8 mouse cellular contexts compared by ENCODE assay signal in the genomic region with DNA sequence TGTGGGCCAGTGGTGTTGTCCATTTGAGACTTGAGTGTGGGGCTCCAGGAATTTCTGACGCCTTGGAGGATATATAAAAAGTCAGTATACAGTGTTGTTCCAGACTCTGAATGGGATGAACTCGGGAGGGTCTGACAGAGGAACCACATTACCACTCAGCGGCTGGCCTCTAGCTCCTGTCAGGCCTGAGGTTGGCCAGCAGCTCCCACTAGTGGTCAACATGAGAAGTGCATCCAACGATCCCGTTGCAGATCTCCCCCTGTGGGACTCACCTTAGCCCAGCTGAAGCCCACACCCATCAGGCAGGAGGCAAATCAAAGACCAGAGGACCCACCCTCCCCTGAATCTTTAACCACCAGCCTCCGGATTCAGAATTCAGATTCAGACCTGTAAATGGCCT. TPM values are rescaled to one million over a fixed set of nuclear protein-coding genes. Genes with fewer than 3 reads are reported as not detected.
DNase-seq lines count a peak whose midpoint lies in the region; ATAC-seq and TF ChIP-seq lines count a peak whose summit lies in the region.

No protein-coding gene starts in this region.

- intact Hi-C loops in heart, postnatal 14 days (cut with DNase I) = loop anchor here (2.0 to 10.0 kb wide), 2 partner anchors 120 to 174 kb away; no protein-coding TSS in a partner anchor

- H3K9ac ChIP-seq in ES-Bruce4 (ENCODE audit: low read depth, poor library complexity, severe bottlenecking) = no peak overlapping the region
- H3K9ac ChIP-seq in forebrain, embryonic 11.5 days (ENCODE audit: low read length) = no peak overlapping the region
- no peak overlapping the region for H3K9ac ChIP-seq in lung, embryonic 14.5 days

- peak; percentile 52; the same call in 1 of the 2 replicates for ATAC-seq in forebrain, embryonic 11.5 days (replicated peaks; ENCODE audit: low FRiP score)
- ATAC-seq in lung, embryonic 14.5 days (ENCODE audit: insufficient read depth) = peak; percentile 50

- H3K27ac ChIP-seq in ES-Bruce4 (ENCODE audit: insufficient read depth, low read length) = no peak overlapping the region
- H3K27ac ChIP-seq in forebrain, embryonic 11.5 days (ENCODE audit: low read depth, low read length) = no peak overlapping the region
- H3K27ac ChIP-seq in lung, embryonic 14.5 days (ENCODE audit: low read depth) = no peak overlapping the region

- no peaks in the 10 kb centered on the region for H3K9me3 ChIP-seq in ES-Bruce4 (replicated peaks; ENCODE audit: control insufficient read depth, insufficient read depth, low read length, poor library complexity, severe bottlenecking)
- no peaks in the 10 kb centered on the region for H3K9me3 ChIP-seq in forebrain, embryonic 11.5 days (ENCODE audit: control insufficient read depth, low read length)
- no peaks in the 10 kb centered on the region for H3K9me3 ChIP-seq in lung, embryonic 14.5 days (ENCODE audit: low read depth, low read length)

- no peak for TF ChIP-seq POLR2A in ES-Bruce4 (IDR thresholded peaks at IDR 0.05; ENCODE audit: insufficient read depth, low read length)

- DNase-seq in c-Kit-negative CD71-positive TER-119-positive erythroid progenitor cells, embryonic 14.5 days (ENCODE audit: low read depth, low spot score) = peak; percentile 12
- peak; percentile 89 for DNase-seq in forebrain, embryonic 11.5 days (ENCODE audit: low spot score)
- peak; percentile 78 to 86 for DNase-seq in heart, postnatal 14 days
- peak; percentile 86 to 88 for DNase-seq in kidney, postnatal 4 days
- DNase-seq in lung, embryonic 14.5 days = peak; percentile 93
- DNase-seq in ovary, adult 18-20 months (ENCODE audit: low spot score) = peak; percentile 19
- peak; percentile 80 for DNase-seq in thymus, postnatal 0 days (ENCODE audit: low spot score)

- H3K27me3 ChIP-seq in ES-Bruce4 (ENCODE audit: control insufficient read depth, insufficient read depth, low read length, poor library complexity, severe bottlenecking) = peaks cover 12% of the 10 kb centered on the region; the same call in 1 of the 2 replicates
- H3K27me3 ChIP-seq in forebrain, embryonic 11.5 days (ENCODE audit: control insufficient read depth, insufficient read depth, low read length) = peaks cover 38% of the 10 kb centered on the region
- H3K27me3 ChIP-seq in lung, embryonic 14.5 days (ENCODE audit: insufficient read depth, low read length) = peaks cover 50% of the 10 kb centered on the region

- no peak overlapping the region for H3K4me3 ChIP-seq in ES-Bruce4 (ENCODE audit: low read depth, low read length)
- H3K4me3 ChIP-seq in forebrain, embryonic 11.5 days (ENCODE audit: low read depth, low read length) = no peak overlapping the region
- no peak overlapping the region for H3K4me3 ChIP-seq in lung, embryonic 14.5 days (ENCODE audit: low read depth, low read length)

- 2% methylated on average over 6 of the region's 6 CpGs for WGBS in forebrain, embryonic 11.5 days
- 1% methylated on average over 6 of the region's 6 CpGs for WGBS in lung, embryonic 14.5 days

- peak; percentile 98 for TF ChIP-seq CTCF in ES-Bruce4 (IDR thresholded peaks at IDR 0.05; ENCODE audit: low read depth, low read length)
- TF ChIP-seq CTCF in lung, embryonic 14.5 days (IDR thresholded peaks at IDR 0.05; ENCODE audit: low read depth) = peak; percentile 99

- 0 out of 2 replicates have a peak, but pooled peaks have one; percentile 11 for TF ChIP-seq EP300 in ES-Bruce4 (IDR thresholded peaks at IDR 0.05; ENCODE audit: insufficient read depth, low read depth, low read length)

- H3K4me2 ChIP-seq in forebrain, embryonic 11.5 days (ENCODE audit: low read depth, low read length, severe bottlenecking) = no peak overlapping the region
- no peak overlapping the region for H3K4me2 ChIP-seq in lung, embryonic 14.5 days

- H3K36me3 ChIP-seq in ES-Bruce4 (ENCODE audit: control insufficient read depth, insufficient read depth, low read length, poor library complexity, severe bottlenecking) = no peaks in the 10 kb centered on the region
- H3K36me3 ChIP-seq in forebrain, embryonic 11.5 days (ENCODE audit: control insufficient read depth, insufficient read depth, low read length) = no peaks in the 10 kb centered on the region
- no peaks in the 10 kb centered on the region for H3K36me3 ChIP-seq in lung, embryonic 14.5 days (ENCODE audit: insufficient read depth)

- no peaks in the 10 kb centered on the region for H3K4me1 ChIP-seq in ES-Bruce4 (ENCODE audit: control insufficient read depth, insufficient read depth, low read length)
- H3K4me1 ChIP-seq in forebrain, embryonic 11.5 days (replicated peaks; ENCODE audit: control insufficient read depth, insufficient read depth, low read length) = peaks cover 10% of the 10 kb centered on the region; the same call in 1 of the 2 replicates
- H3K4me1 ChIP-seq in lung, embryonic 14.5 days (ENCODE audit: insufficient read depth) = no peaks in the 10 kb centered on the region

RNA-seq across cellular contexts. Expression of a gene that starts 1.9 kb away (rescaled TPM):
- polyA plus RNA-seq in ES-Bruce4 (2011; ENCODE audit: insufficient read depth, insufficient read length, low read depth, missing spikeins) = 0.49 and 1.2 TPM in 2 replicates
- polyA plus RNA-seq in forebrain, embryonic 11.5 days (2014; fragmentation: Nextera tagmentation; extraction: Ambion mirVana) = 3.0 and 3.2 TPM in 2 replicates
- 100 to 1,000 TPM; 129 to 133 TPM for total RNA-seq in heart, postnatal 14 days (2021)
- 0.76 and 0.95 TPM in 2 replicates for polyA plus RNA-seq in lung, embryonic 14.5 days (2014; fragmentation: Nextera tagmentation; extraction: Ambion mirVana)
- 0.22 and 0.30 TPM in 2 replicates for polyA plus RNA-seq in thymus, postnatal 0 days (2015; fragmentation: Nextera tagmentation; extraction: Ambion mirVana)

Comparison
In these comparisons a context has a peak if more than half of its experiments do, and no peak if none do; other contexts are left out.
1. DNase-seq: peak in every context shown above with its lines; median percentile 93 in lung, embryonic 14.5 days; 89 in forebrain, embryonic 11.5 days; 87 in kidney, postnatal 4 days; 82 in heart, postnatal 14 days; 80 in thymus, postnatal 0 days; 19 in ovary, adult 18-20 months; 12 in c-Kit-negative CD71-positive TER-119-positive erythroid progenitor cells, embryonic 14.5 days.